Mouse (Mus musculus): ENCODE measurements around the gene Foxp2.

GRCm38 (mm10) chr6:15101548-15101947 lies 200.4 kb downstream of the Foxp2 start:
- TF ChIP-seq CTCF (IDR thresholded peaks at IDR 0.05; ENCODE audit: control insufficient read depth, insufficient read depth, insufficient replicate concordance, low read depth, low read length) = no peak
- TF ChIP-seq POLR2A (IDR thresholded peaks at IDR 0.05; ENCODE audit: control insufficient read depth, low read depth, low read length) = no peak

Measured in testis, adult 2 months (tissue).